Mouse (Mus musculus) left cerebral cortex, postnatal 14 days (tissue): ENCODE data around the gene Rho. TPM values are rescaled to one million over a fixed set of nuclear protein-coding genes. Genes with fewer than 3 reads are reported as not detected.

Experiments
- DNase-seq, 2 experiments: peaks; one replicate each; pipeline ENCODE4 v3.0.0; 2021 to 2022; ENCODE audit warnings: low spot score in 2 of 2, mixed read lengths in 1 of 2
- intact Hi-C: fragments of 180-260 bp; cut with DNase I; formaldehyde crosslinking; loops from one replicate; pipeline ENCODE4 v1.15.1; 2025
- total RNA-seq, 2 experiments: library from RNA; stranded (reverse); gene quantifications; 2 replicates each; pipeline ENCODE4 v1.2.3; 2021

Gene Rho
- total RNA-seq, 2 experiments from 2014 or later: 0.25 to 0.64 TPM

- DNase-seq: no peak
- intact Hi-C loops: no loop called here
Observed at GRCm38 (mm10) chr6:115945633-115946032, 14.1 kb downstream of the Rho start.

GRCm38 (mm10) chr6:115946389-115946788, 14.8 kb downstream of the Rho start:
- intact Hi-C loops: no loop called here
- no peak for DNase-seq

GRCm38 (mm10) chr6:115954506-115955074, 23.0 kb downstream of the Rho start:
- intact Hi-C loops: no loop called here
- no peak for DNase-seq

DNA sequence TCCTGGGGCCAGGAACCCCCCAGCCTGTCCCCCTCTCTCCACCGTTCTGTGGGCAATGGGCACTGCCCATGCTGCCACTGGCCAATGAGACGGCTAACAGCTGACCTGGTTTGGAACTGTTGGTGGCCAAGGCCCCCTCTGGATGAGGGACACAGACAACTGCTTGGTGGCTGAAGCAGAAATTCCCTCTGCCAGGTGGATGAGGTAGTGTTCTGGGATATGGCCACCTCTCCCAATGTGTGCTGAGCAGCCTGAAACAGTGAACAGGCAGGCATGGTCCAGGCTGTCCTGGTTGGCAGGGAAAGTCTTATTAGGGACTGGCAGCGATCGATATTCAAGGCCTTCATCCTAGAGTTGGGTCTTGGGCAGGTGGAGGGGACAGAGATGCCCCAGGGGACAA, 23.6 kb downstream of the Rho start:
- intact Hi-C loops: no loop called here
- no peak for DNase-seq

DNA sequence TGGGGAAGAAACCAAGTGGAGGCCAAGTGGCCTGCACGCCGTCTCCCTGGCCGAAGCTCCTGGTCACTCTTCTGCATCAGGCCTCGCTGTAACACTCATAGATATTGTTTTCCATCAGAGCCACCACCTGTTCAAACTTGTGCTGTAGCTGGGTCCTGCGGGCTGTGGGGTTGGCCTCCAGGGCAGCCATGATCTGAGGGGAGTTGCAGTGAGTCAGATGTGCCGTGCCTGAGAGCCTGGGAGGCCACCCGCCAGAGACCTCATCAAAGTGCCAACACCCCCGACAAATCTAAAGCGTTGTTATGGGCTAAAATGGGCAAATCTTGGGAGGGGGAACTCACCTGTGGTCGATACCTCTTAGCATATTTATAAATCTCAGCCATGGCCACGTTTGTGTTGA, 24.1 kb downstream of the Rho start:
- DNase-seq: no peak
- intact Hi-C loops: no loop called here

GRCm38 (mm10) chr6:115956418-115956921, 24.9 kb downstream of the Rho start:
- no peak for DNase-seq
- intact Hi-C loops: no loop called here

- DNase-seq: peak in 1 of 2 experiments; percentile 65
Observed at GRCm38 (mm10) chr6:115956922-115957601, 25.5 kb downstream of the Rho start.

DNA sequence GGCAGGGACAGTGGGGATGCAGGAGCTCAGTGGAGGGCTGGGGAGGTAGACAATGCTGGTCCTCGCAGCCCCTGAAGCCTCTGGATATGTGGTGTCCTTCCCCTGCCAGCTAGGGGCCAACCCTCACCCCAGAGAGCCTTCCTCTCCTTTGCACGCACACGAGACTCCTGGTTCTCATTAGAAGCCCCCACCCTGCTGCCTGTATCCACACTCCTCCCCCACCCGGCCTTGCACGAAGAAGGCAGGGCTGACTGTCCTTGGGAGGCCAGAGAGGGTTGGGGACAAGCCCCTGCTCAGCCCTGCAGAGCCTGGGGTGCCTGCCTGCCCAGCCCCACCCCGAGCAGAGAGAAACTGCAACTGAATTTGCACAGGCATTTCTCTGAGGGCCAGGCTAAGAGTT, 26.1 kb downstream of the Rho start:
- DNase-seq: no peak
- intact Hi-C loops: no loop called here

More at GRCm38 (mm10) chr6:115956922-115957601, 25.5 kb downstream of the Rho start:
- intact Hi-C loops: no loop called here

DNA sequence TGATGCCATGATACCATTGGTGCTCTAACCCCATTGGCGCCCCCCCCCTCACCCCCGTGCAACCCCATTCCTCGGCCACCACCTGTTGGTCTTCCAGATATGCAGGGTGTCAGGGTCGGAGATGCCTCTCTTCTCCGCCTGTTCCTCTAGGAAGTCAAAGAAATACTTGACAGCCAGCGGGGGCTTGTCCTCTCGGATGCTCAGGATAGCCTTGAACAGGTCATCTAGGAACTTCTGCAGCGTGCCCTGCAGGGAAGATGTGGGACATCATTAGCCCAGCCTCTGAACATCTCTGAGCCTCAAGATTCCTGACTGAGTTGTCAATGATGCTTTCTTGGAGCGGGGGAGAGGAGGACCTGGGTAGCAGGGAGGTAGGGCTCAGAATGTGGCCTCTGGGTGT, 26.9 kb downstream of the Rho start:
- intact Hi-C loops: no loop called here
- DNase-seq: no peak

GRCm38 (mm10) chr6:115959151-115959691, 27.7 kb downstream of the Rho start:
- no peak for DNase-seq
- intact Hi-C loops: no loop called here

DNA sequence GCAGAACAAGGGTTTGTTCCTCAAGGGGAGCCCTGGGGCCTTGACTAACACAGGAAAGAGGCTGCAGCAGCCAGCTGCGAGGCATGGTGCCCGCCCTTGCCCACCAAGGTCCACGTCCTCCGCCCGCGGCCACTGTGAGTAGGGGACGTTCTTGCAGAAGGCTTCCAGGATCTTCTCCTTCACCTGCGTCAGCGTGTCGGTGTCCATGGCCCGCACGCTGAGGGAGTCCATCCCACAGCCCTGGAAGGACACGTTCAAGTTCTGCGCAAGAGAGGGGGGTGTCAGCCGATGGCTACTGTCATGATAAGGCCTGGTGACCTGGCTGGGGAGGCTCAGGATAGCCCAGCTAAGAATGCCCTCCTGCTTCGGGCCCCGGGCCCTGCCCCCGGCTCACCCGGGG, 28.8 kb downstream of the Rho start:
- no peak for DNase-seq
- intact Hi-C loops: no loop called here

- intact Hi-C loops: no loop called here
- no peak for DNase-seq
Observed at GRCm38 (mm10) chr6:115961743-115962142, 30.2 kb downstream of the Rho start.

- no peak for DNase-seq
- intact Hi-C loops: no loop called here
Observed at GRCm38 (mm10) chr6:115962439-115963085, 31.0 kb downstream of the Rho start.

DNA sequence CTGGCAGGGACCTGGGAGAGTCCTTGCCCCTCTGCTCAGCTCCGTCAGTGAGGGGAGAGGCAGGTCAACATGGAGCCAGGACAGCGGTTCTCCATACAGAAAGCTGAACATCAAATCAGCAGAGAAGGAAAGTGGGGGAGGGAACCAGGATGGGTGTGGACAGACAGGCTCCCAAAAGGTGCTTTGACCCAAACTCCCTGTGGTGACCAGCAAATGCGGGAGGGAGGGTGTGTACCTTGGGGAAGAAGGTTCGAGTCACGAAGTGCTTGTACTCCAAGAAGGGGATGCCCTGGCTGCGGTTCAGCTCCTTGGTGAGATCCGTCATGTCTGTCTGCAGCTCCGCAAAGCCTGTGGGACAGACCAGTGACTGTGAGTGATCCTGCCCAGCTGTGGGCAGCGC, 32.1 kb downstream of the Rho start:
- no peak for DNase-seq
- intact Hi-C loops: no loop called here

DNA sequence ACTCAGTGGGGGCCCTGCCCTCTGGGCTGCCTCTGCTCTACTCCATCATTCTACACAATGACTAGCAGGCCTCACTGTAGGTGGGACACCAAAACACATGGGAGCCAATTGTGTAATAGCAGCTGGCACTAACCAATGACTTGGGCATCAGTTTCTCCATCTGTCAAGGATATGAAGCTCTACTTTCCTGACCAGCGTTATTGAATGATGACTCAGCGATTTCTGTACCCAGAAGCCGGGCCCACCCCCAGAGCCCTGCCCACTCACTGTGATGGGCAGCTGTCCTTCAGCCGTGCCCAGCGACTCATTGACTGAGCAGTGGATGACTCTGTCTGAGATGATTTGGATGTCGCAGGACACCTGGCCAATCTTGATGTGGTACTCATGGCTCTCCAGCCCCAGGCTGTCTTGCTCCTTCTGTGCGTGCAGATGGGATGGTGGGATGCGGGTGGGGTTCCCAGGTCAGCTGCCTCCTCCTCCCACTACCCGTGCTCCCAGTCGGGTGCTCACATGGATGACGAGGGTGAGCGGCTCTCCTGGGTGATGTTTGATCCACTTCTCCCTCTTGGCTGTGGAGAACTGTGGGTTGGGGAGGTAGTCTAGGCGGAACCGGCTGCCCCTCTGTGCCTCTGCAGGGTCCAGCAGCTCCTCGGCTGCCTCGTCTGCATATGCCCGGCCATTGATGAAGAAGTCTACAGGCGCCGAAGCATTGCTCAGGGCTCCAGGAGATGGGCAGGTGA, 34.8 kb downstream of the Rho start:
- DNase-seq: no peak
- intact Hi-C loops: no loop called here

GRCm38 (mm10) chr6:115967291-115967880, 35.8 kb downstream of the Rho start:
- no peak for DNase-seq
- intact Hi-C loops: no loop called here

- no peak for DNase-seq
- intact Hi-C loops: no loop called here
Observed at GRCm38 (mm10) chr6:115968086-115968485, 36.5 kb downstream of the Rho start.

DNA sequence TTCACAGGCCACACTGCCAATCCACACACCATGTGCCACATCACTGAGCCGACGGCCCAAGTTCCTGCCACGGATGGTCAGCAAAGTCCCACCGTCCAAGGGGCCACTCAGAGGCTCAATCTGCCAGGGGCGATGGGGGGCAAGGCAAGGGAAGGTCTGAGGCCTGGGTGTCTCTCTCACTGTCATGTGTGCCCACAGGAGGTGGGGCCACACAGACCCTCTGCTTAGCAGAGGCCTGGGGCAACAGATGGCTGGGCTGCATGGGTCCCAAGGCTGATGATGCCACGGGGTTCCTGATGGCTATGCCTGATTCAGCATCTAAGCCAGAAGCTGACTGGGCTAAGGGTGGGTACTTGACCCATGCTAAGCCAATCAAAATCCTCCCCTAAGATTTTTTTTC, 37.2 kb downstream of the Rho start:
- intact Hi-C loops: no loop called here
- DNase-seq: no peak

- DNase-seq: no peak
- intact Hi-C loops: no loop called here
Observed at GRCm38 (mm10) chr6:115969103-115969502, 37.6 kb downstream of the Rho start.

- no peak for DNase-seq
- intact Hi-C loops: no loop called here
Observed at GRCm38 (mm10) chr6:115969952-115970351, 38.4 kb downstream of the Rho start.
